Mouse (Mus musculus) common myeloid progenitor, adult 5-6 weeks (primary cell): ENCODE results near the gene Map6. TPM values are rescaled to one million over a fixed set of nuclear protein-coding genes. Genes with fewer than 3 reads are reported as not detected.

ENCODE experiments used
- ATAC-seq: replicated peaks from 2 replicates; pipeline ENCODE4 v1.8.0; 2016; ENCODE audit warnings: low read depth, mild to moderate bottlenecking, moderate TSS enrichment, inconsistent platforms; ENCODE audit not compliant: poor library complexity, severe bottlenecking
- total RNA-seq: library from RNA; stranded (forward); fragments of 200-1000, 187-1606 nt; gene quantifications from 2 replicates; pipeline ENCODE4 v1.2.3, GENCODE M21; 2017

Gene Map6
- total RNA-seq, 1 experiment from 2014 or later = not detected

GRCm38 (mm10) chr7:99311433-99311832, 44.2 kb downstream of the Map6 start:
- ATAC-seq = no peak

- ATAC-seq = no peak
Measured at GRCm38 (mm10) chr7:99312058-99312457, 44.8 kb downstream of the Map6 start.

GRCm38 (mm10) chr7:99312671-99313143, 45.5 kb downstream of the Map6 start:
- ATAC-seq = no peak

GRCm38 (mm10) chr7:99313253-99313652, 46.0 kb downstream of the Map6 start:
- no peak for ATAC-seq

GRCm38 (mm10) chr7:99314565-99314964, 47.3 kb downstream of the Map6 start:
- no peak for ATAC-seq

GRCm38 (mm10) chr7:99316207-99316606, 49.0 kb downstream of the Map6 start:
- ATAC-seq = no peak

- ATAC-seq = no peak
Measured at GRCm38 (mm10) chr7:99317475-99317874, 50.2 kb downstream of the Map6 start.

- ATAC-seq = no peak
Measured at GRCm38 (mm10) chr7:99320524-99320923, 53.3 kb downstream of the Map6 start.

- no peak for ATAC-seq
Measured at GRCm38 (mm10) chr7:99322691-99323320, 55.6 kb downstream of the Map6 start.

- no peak for ATAC-seq
Measured at GRCm38 (mm10) chr7:99323321-99323700, 56.1 kb downstream of the Map6 start.

GRCm38 (mm10) chr7:99324810-99325209, 57.6 kb downstream of the Map6 start:
- ATAC-seq = no peak

GRCm38 (mm10) chr7:99326128-99326527, 58.9 kb downstream of the Map6 start:
- no peak for ATAC-seq

- no peak for ATAC-seq
Measured at GRCm38 (mm10) chr7:99328847-99329246, 61.6 kb downstream of the Map6 start.

GRCm38 (mm10) chr7:99330012-99330411, 62.8 kb downstream of the Map6 start:
- no peak for ATAC-seq

- peak; percentile 88; the same call in 1 of the 2 replicates for ATAC-seq
Measured at GRCm38 (mm10) chr7:99332774-99333480, 65.7 kb downstream of the Map6 start.

GRCm38 (mm10) chr7:99340736-99341135, 73.5 kb downstream of the Map6 start:
- no peak for ATAC-seq

- no peak for ATAC-seq
Measured at GRCm38 (mm10) chr7:99343577-99343976, 76.3 kb downstream of the Map6 start.

- ATAC-seq = no peak
Measured at GRCm38 (mm10) chr7:99347268-99347667, 80.0 kb downstream of the Map6 start.

GRCm38 (mm10) chr7:99348883-99349282, 81.6 kb downstream of the Map6 start:
- no peak for ATAC-seq

GRCm38 (mm10) chr7:99349782-99350720, 82.8 kb downstream of the Map6 start:
- no peak for ATAC-seq
